In the genomic region with DNA sequence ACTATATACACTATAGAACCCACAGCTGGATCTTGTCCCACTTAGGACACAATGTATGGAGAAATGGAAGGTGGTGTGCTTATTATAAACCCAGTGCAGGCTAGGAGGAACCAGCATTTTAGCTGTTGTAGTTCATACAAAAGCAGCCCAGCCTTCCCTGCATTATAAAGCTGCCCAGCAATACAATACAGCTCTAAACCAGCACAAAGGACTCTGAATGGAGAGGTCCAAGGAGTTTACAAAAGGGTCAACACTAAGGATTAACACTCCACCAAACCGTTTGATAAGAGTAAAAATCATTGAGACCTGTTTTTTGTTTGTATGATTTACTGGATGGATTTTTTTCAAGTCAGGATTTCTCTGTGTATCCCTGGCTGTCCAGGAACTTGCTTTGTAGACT, we compare ENCODE assay signal across 25 mouse cellular contexts. TPM values are rescaled to one million over a fixed set of nuclear protein-coding genes. Genes with fewer than 3 reads are reported as not detected.
DNase-seq lines count a peak whose midpoint lies in the region; ATAC-seq lines count a peak whose summit lies in the region.
"Had no signal": no experiment of that assay in that cellular context is flagged by ENCODE, and none has a peak within 500 bp of the region (broad histone marks: within the 10 kb centered on the region; RNA-seq: fewer than 3 reads in every experiment).

No protein-coding gene starts in this region.

- no peak for DNase-seq in forebrain, embryonic 11.5 days (ENCODE audit: low spot score)
- no peak for DNase-seq in lung, postnatal 25 days (ENCODE audit: low spot score)
- DNase-seq in R1 (ENCODE audit: low read depth, low spot score), result peak; percentile 34
- peak; percentile 34 for DNase-seq in embryo, embryonic 11 days
- no peak for DNase-seq in frontal cortex, postnatal 36 days (ENCODE audit: low spot score in 2 of 2)
- DNase-seq in ovary, postnatal 10 days (ENCODE audit: low spot score), result no peak
- DNase-seq: cerebellum, adult 18-20 months; cerebellum, postnatal 14 days; gastrocnemius, postnatal 14 days; heart, adult 11 months; heart, postnatal 10 days; kidney, adult 9 months; kidney, postnatal 25 days; layer of hippocampus, postnatal 36 days; thymus, postnatal 25 days had no signal

- WGBS in forebrain, embryonic 11.5 days, result 10% methylated on average over 1 of the region's 1 CpGs
- 7% methylated on average over 1 of the region's 1 CpGs for WGBS in forebrain, embryonic 15.5 days
- WGBS in lung, embryonic 15.5 days, result 46% methylated on average over 1 of the region's 1 CpGs

- ATAC-seq in forebrain, embryonic 11.5 days (replicated peaks; ENCODE audit: low FRiP score), result no peak; the same call in 1 of the 2 replicates
- ATAC-seq in forebrain, embryonic 15.5 days (replicated peaks), result no peak
- ATAC-seq in lung, embryonic 15.5 days (ENCODE audit: borderline replicate concordance, extremely low read depth, low FRiP score, low TSS enrichment), result no peak
- ATAC-seq: CD4-positive, CD25-positive, alpha-beta regulatory T cell, adult 4 months; intestine, embryonic 16.5 days; lung, postnatal 0 days had no signal

- H3K4me3 ChIP-seq in forebrain, embryonic 11.5 days (ENCODE audit: low read depth, low read length), result no peak overlapping the region
- no peak overlapping the region for H3K4me3 ChIP-seq in forebrain, embryonic 15.5 days
- no peak overlapping the region for H3K4me3 ChIP-seq in lung, embryonic 15.5 days
- H3K4me3 ChIP-seq: embryonic facial prominence, embryonic 15.5 days; heart, embryonic 12.5 days; hindbrain, embryonic 15.5 days; neural tube, embryonic 12.5 days; stomach, embryonic 15.5 days had no signal

- no peak overlapping the region for H3K9ac ChIP-seq in forebrain, embryonic 11.5 days (ENCODE audit: low read length)
- no peak overlapping the region for H3K9ac ChIP-seq in forebrain, embryonic 15.5 days (replicated peaks)
- no peak overlapping the region for H3K9ac ChIP-seq in lung, embryonic 15.5 days
- H3K9ac ChIP-seq: embryonic facial prominence, embryonic 15.5 days; heart, embryonic 12.5 days; hindbrain, embryonic 15.5 days; neural tube, embryonic 12.5 days; stomach, embryonic 15.5 days had no signal

- no peaks in the 10 kb centered on the region for H3K27me3 ChIP-seq in forebrain, embryonic 11.5 days (ENCODE audit: control insufficient read depth, insufficient read depth, low read length)
- H3K27me3 ChIP-seq in forebrain, embryonic 15.5 days, result no peaks in the 10 kb centered on the region
- no peaks in the 10 kb centered on the region for H3K27me3 ChIP-seq in lung, embryonic 15.5 days
- H3K27me3 ChIP-seq: embryonic facial prominence, embryonic 15.5 days; heart, embryonic 12.5 days; hindbrain, embryonic 15.5 days; neural tube, embryonic 12.5 days; stomach, embryonic 15.5 days had no signal

- H3K27ac ChIP-seq in forebrain, embryonic 11.5 days (ENCODE audit: low read depth, low read length), result 0 out of 2 replicates have a peak overlapping the region, but pooled peaks have one; percentile 46
- no peak overlapping the region for H3K27ac ChIP-seq in forebrain, embryonic 15.5 days (replicated peaks)
- 0 out of 2 replicates have a peak overlapping the region, but pooled peaks have one; percentile 31 for H3K27ac ChIP-seq in lung, embryonic 15.5 days
- H3K27ac ChIP-seq: embryonic facial prominence, embryonic 15.5 days; hindbrain, embryonic 15.5 days; neural tube, embryonic 12.5 days; stomach, embryonic 15.5 days had no signal

- no peaks in the 10 kb centered on the region for H3K9me3 ChIP-seq in forebrain, embryonic 11.5 days (ENCODE audit: control insufficient read depth, low read length)
- no peaks in the 10 kb centered on the region for H3K9me3 ChIP-seq in forebrain, embryonic 15.5 days
- no peaks in the 10 kb centered on the region for H3K9me3 ChIP-seq in lung, embryonic 15.5 days
- H3K9me3 ChIP-seq: embryonic facial prominence, embryonic 15.5 days; heart, embryonic 12.5 days; hindbrain, embryonic 15.5 days; neural tube, embryonic 12.5 days; stomach, embryonic 15.5 days had no signal

- no peaks in the 10 kb centered on the region for H3K36me3 ChIP-seq in forebrain, embryonic 11.5 days (ENCODE audit: control insufficient read depth, insufficient read depth, low read length)
- no peaks in the 10 kb centered on the region for H3K36me3 ChIP-seq in forebrain, embryonic 15.5 days
- peaks cover 14% of the 10 kb centered on the region for H3K36me3 ChIP-seq in lung, embryonic 15.5 days

- no peak overlapping the region for H3K4me2 ChIP-seq in forebrain, embryonic 11.5 days (ENCODE audit: low read depth, low read length, severe bottlenecking)
- H3K4me2 ChIP-seq in forebrain, embryonic 15.5 days (replicated peaks), result no peak overlapping the region
- no peak overlapping the region for H3K4me2 ChIP-seq in lung, embryonic 15.5 days
- H3K4me2 ChIP-seq: embryonic facial prominence, embryonic 15.5 days; heart, embryonic 12.5 days; hindbrain, embryonic 15.5 days; neural tube, embryonic 12.5 days; stomach, embryonic 15.5 days had no signal

- peaks cover 2% of the 10 kb centered on the region; the same call in 1 of the 2 replicates for H3K4me1 ChIP-seq in forebrain, embryonic 11.5 days (replicated peaks; ENCODE audit: control insufficient read depth, insufficient read depth, low read length)
- H3K4me1 ChIP-seq in forebrain, embryonic 15.5 days, result peaks cover 23% of the 10 kb centered on the region
- H3K4me1 ChIP-seq in lung, embryonic 15.5 days, result peaks cover 16% of the 10 kb centered on the region
- H3K4me1 ChIP-seq: embryonic facial prominence, embryonic 15.5 days; heart, embryonic 12.5 days; stomach, embryonic 15.5 days had no signal

RNA-seq across cellular contexts. Expression of gene Dars, which starts 10.3 kb away (rescaled TPM):
- polyA plus RNA-seq in forebrain, embryonic 11.5 days (2014; fragmentation: Nextera tagmentation; extraction: Ambion mirVana), result 116 and 130 TPM in 2 replicates
- 137 and 141 TPM in 2 replicates for polyA plus RNA-seq in forebrain, embryonic 15.5 days (2015; fragmentation: Nextera tagmentation; extraction: Ambion mirVana)
- polyA plus RNA-seq in lung, embryonic 15.5 days (2015; fragmentation: Nextera tagmentation; extraction: Ambion mirVana), result 178 and 179 TPM in 2 replicates

RNA-seq across cellular contexts. Expression of gene Mcm6, which starts 47.4 kb away (rescaled TPM):
- polyA plus RNA-seq in forebrain, embryonic 11.5 days (2014; fragmentation: Nextera tagmentation; extraction: Ambion mirVana), result 343 and 344 TPM in 2 replicates
- 110 and 114 TPM in 2 replicates for polyA plus RNA-seq in forebrain, embryonic 15.5 days (2015; fragmentation: Nextera tagmentation; extraction: Ambion mirVana)
- 266 and 268 TPM in 2 replicates for polyA plus RNA-seq in lung, embryonic 15.5 days (2015; fragmentation: Nextera tagmentation; extraction: Ambion mirVana)

Comparison
In these comparisons a context has a peak if more than half of its experiments do, and no peak if none do; other contexts are left out.
1. DNase-seq: peak in R1 (single experiment) and embryo, embryonic 11 days (single experiment); none in forebrain, embryonic 11.5 days (single experiment), lung, postnatal 25 days (single experiment), frontal cortex, postnatal 36 days (0 of 2) and ovary, postnatal 10 days (single experiment).